Mouse (Mus musculus) adrenal gland, postnatal 10 days (tissue): ENCODE data around the gene Ehd2. TPM values are rescaled to one million over a fixed set of nuclear protein-coding genes. Genes with fewer than 3 reads are reported as not detected.
"Not testable (repeated sequence)": the region's sequence is repeated elsewhere in the genome, so short reads cannot be mapped to it uniquely, and the experiment has no call there.

Experiments
- DNase-seq: peaks from one replicate; pipeline ENCODE4 v3.0.0; 2021; ENCODE audit warnings: mixed read lengths
- total RNA-seq, 2 experiments: library from RNA; stranded (reverse); gene quantifications; 2 replicates each; pipeline ENCODE4 v1.2.3; 2021

Gene Ehd2
- total RNA-seq, 2 experiments from 2014 or later = 140 to 156 TPM

GRCm38 (mm10) chr7:15945721-15946536 lies 21.4 kb downstream of the Ehd2 start, which contains the start of gene Nop53:
Nop53 (minus strand) TSS chr7:15946074.
- DNase-seq = peak; percentile 93

DNA sequence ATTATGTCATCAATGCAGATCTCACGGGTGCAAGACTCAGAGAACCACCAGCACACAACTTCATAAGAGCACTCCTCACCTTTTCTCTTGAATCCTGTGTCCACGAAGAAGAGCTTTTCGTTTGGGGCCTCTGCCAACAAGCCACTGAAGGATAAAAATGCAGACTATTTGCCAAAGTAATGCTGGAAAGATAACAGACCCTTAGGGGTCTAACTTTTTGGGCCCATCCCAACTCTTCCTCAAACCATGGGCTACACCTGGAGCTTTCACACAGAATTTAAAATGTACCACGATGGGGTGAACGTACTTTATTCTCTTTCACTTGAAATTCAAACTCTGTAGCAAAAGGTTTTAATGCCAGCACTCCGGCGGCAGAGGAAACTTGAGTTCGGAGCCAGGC lies 22.2 kb downstream of the Ehd2 start:
- DNase-seq = no peak

- no peak for DNase-seq
These were observed 23.1 kb downstream of the Ehd2 start for GRCm38 (mm10) chr7:15944311-15944710.

GRCm38 (mm10) chr7:15938621-15939020 lies 28.7 kb downstream of the Ehd2 start:
- no peak for DNase-seq

DNA sequence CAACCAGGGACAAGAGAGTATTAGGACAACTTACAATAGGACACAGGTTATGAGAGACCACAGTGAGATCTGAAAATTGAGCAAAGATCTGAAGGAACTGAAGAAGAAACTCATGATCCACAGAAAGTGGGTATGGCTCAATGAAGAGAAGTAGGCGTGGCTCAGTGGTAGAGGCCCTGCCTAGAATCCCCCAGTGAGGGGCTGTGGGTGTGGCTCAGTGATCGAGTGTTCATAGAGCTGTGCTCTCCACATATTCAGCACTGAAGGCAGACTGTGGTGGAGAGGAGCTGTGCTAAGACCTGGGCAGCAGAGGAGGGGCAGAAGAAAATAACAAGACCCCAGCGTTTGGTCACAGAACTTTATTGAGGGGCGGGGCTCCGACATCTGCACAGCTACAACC lies 29.9 kb downstream of the Ehd2 start:
- no peak for DNase-seq

DNA sequence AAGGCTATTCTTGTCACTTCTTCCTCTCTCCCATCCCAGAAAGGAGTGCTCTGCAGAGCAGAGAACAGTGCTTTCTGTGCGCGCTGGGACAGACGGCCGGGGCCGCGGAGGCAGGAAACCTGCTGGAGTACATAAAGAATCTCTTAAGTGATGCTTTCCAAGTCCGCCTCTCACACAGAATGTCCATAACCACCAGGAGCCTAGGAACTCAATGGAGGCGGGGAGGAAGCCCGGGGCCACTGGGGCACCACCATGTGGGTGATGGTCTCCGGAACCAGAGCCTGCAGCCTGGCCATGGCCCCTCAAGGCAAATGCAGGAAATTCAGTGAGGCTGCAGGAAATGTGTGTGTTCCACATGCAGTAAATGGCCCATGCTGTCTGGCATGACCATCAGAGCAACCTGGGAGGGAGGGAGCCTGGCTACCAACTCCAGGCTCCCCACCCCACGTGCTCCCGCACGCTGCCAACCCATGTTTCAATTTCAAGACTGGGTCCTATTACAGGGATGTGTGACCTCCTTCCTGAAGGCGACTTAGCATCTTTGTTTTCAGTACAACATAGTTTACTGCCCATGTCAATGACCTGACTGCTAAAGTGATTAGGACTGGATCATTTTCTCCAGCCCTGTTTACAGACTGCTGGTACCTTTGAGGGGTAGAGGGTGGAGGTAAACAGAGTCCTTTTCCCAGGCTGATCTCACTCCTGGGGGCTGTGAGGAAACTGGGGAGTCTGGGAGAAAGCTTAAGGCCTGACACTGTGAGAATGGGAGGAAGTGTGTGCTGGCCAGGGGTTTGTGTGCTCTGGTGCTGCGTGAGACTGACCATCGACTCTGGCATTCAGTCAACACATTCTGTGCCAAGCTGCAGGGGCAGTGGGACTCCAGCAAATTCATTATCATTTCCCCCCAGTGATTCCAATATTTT lies 33.7 kb downstream of the Ehd2 start:
- peak; percentile 32 for DNase-seq

GRCm38 (mm10) chr7:15931635-15932034 lies 35.7 kb downstream of the Ehd2 start:
- no peak for DNase-seq

GRCm38 (mm10) chr7:15930543-15930942 lies 36.8 kb downstream of the Ehd2 start:
- no peak for DNase-seq

GRCm38 (mm10) chr7:15929910-15930309 lies 37.5 kb downstream of the Ehd2 start:
- DNase-seq = peak; percentile 82

DNA sequence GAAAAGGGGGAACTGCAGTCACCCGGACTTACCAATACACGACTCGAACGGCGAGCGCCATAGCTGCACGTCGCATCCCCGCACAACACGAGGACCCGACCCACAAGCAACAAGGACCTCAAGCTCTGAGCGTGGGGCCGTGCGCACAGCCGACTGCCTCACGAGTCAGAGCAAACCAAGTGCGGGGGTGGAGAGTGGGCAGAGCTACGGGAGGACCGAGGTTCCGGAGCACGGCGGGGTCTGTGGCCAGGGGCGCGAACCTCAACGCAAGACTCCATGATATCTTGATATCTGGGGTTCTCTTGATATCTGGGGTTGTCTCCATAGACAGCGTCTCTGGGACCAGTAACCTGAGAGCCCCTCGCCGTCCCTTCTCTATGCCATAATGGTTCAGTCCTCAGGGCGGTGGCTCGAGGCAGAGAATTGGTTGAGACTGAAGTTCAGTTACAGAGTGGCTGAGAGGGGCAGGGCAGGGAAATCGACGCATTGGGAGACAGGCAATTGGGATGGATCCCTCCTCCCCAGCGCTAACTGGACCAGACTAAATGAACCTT lies 45.1 kb downstream of the Ehd2 start, which contains the start of gene Selenow:
Selenow (minus strand) TSS at position 183 of the 554 bp plus-strand sequence.
- DNase-seq = peak; percentile 92

DNA sequence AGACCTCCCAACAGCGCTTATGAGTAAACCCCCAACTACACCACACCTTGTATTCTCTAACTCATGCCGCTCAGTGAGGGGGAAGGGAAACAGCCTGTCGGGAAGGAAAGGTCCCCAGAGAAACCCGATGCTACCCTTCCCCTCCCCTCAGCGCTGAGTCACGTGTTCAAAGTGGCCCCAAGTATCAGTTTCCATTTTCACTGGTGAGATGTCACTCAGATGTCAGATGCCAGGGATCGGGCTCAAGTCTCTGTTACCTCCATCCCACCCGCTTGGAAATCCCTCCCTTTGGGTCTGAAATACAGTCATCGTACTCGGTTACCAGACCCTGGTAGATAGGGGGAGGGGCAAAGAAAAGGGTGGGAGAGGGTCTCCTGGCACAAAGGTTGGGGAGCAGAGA lies 45.6 kb downstream of the Ehd2 start:
- DNase-seq = peak; percentile 36

- DNase-seq = no peak
These were observed 46.6 kb downstream of the Ehd2 start for GRCm38 (mm10) chr7:15920645-15921190.

DNA sequence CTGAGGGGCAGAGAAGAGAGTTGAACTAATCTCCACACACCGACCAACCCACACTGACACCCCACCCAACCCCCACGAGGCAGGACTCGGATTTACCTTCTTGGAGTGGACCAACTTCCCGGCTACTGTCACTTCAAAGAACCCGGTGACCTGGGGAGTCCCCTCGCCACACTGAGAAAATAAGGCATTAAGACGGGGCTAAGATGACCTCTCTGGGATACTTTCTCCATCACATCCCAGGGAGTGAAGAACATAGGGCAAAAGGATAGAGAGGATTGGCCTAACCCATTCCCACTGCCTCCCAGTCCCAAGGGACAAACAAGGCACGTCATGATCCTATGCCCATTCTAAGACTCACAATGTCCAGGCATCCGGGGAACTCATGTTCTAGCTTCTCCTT lies 47.4 kb downstream of the Ehd2 start:
- DNase-seq = no peak

DNA sequence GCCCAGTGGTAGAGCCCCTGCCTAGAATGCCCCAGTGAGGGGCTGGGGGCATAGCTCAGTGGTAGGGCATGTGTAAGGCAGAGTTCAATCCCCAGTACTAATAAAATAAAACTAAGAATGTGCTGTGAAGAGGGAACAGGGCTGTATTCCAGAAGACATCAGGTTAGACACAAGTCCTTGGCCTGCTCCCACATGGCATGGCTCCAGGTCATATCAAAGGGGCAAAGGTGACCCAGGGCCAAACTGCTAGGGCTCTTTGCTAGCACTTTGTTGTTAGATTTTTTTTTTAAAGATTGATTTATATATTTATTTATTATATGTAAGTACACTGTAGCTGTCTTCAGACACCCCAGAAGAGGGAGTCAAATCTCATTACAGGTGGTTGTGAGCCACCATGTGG lies 49.0 kb downstream of the Ehd2 start:
- DNase-seq = peak; percentile 65

GRCm38 (mm10) chr7:15916996-15917395 lies 50.4 kb downstream of the Ehd2 start:
- no peak for DNase-seq

DNA sequence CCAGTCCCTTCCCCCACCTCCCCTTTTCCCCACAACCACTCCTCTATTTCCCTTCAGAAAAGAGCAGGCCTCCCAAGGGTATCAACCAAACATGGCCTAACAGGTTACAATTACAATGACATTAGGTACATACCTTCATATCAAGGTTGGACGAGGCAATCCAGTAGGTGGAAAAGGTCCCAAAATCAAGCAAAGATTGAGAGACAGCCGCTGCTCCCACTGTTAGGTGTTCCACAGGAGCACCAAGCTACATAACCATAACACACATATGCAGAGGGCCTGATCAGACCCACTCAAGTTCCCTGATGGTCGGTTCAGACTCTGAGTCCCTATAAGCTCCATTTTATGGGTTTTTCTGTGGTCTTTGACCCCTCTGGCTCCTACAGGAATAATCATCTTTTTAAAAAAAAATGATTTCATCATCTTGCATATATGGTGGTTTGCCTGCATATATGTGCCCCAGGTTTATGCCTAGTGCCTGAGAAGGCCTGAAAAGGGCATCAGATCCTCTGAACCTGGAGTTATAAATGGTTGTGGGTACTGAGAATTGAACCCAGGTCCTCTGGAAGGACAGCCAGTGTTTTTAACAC lies 51.1 kb downstream of the Ehd2 start:
- DNase-seq = no peak

DNA sequence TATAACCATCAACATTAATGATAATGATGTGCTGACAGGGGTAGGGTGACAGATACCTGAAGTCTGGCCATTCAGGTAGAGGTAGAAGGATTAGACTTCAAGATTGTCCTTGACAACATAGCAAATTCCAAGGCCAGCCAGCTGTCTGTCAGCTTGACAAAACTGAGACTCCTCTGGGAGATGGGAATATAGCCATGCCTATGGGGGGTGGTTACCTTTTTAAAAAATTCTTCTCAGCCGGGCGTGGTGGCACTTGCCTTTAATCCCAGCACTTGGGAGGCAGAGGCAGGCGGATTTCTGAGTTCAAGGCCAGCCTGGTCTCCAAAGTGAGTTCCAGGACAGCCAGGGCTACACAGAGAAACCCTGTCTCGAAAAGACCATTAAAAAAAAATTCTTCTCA lies 51.7 kb downstream of the Ehd2 start:
- not testable (repeated sequence) for DNase-seq

DNA sequence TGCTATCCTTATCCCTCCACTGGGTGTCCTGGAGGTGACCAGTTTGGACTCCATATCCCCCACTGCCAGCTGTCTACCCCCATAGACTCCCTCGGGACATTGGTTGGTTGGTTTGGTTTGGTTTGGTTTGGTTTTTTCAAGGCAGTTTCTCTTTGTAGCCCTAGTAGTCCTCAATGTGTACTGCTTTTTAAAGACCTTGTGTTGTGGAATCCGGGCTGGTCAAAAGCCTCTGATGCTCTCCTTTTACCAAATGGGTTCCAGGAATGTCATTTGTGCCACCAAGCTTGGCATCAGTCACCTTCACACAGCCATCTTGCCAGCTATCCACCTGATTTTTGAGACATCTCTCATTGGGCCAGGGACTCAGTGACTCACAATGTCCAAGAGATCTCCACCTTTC lies 52.6 kb downstream of the Ehd2 start:
- no peak for DNase-seq

DNA sequence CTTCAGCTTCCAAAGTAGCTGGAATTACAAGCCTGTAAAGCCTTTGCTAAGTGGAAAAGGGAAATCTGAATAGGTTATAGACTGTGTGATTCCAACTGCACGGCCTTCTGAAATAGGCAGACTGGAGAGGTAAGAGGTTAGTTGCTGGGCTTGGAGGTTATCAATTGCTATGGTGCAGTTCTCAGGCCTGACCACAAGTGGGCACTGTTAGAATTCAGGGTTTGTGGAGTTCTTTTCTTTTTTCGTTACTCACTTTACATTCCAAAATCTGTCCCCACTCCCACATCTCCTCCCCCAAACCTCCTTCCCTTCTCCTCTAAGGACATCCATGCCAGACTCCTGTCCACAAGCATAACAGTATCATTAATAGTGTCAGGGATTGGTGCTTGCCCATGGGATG lies 53.1 kb downstream of the Ehd2 start:
- DNase-seq = peak; percentile 59

- peak; percentile 87 for DNase-seq
These were observed 55.2 kb downstream of the Ehd2 start for GRCm38 (mm10) chr7:15912183-15912582.

GRCm38 (mm10) chr7:15910521-15910920 lies 56.8 kb downstream of the Ehd2 start:
- DNase-seq = no peak

DNA sequence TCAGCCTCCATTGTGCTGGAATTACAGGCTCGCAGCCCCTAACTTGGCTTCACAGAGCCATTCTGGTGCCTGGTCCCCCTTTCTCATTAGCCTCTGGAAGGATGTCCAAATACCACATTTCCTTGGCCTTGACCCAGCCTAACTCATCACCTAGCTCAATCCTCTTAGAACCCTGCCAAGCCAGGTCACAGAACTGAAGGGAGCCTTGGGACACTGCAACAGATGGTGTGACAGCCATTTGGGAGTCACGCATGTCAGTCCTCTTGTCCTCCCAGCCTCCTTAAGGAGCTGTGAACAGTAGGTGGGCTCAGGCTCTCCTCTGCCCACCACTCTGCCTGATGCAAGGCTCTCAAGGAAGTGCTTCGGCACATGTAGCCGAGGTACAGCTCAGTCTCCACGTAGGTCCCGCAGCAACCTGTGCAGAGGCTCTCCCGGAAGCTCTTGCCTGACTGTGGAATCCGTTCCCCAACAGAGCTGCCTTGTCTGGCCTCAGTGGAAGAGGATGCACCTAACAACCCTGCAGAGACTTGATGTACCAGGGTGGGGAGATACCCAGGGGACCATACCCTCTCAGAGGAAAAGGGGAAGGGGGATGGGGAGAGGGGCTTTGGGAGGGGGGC lies 59.3 kb downstream of the Ehd2 start:
- DNase-seq = no peak
